Mouse (Mus musculus) brown adipose tissue, adult 24 weeks (tissue): ENCODE measurements around the gene Ryr2. TPM values are rescaled to one million over a fixed set of nuclear protein-coding genes. Genes with fewer than 3 reads are reported as not detected.
A peak's percentile ranks its signal among the peaks of the same experiment; 100 is the strongest.

ENCODE experiments used
- H3K27ac ChIP-seq: fragments of 200-500 bp; replicated peaks from 2 replicates; pipeline ENCODE4 v1.5.1; 2012; ENCODE audit warnings: low read depth, mild to moderate bottlenecking, low read length
- H3K4me1 ChIP-seq: fragments of 200-500 bp; 2 replicates; pipeline ENCODE4 v1.6.1; 2012; ENCODE audit warnings: low read length, mixed read lengths; ENCODE audit not compliant: control insufficient read depth, insufficient read depth, insufficient read length
- H3K4me3 ChIP-seq: fragments of 200-500 bp; 2 replicates; pipeline ENCODE4 v1.5.1; 2012; ENCODE audit warnings: low read depth, mild to moderate bottlenecking, low read length, moderate library complexity; ENCODE audit not compliant: insufficient read depth
- polyA plus RNA-seq: library from polyadenylated mRNA; stranded (reverse); fragments of >200 nt; gene quantifications from 2 replicates; pipeline ENCODE4 v1.2.4, GENCODE M21; 2012; ENCODE audit not compliant: missing spikeins, insufficient read depth, insufficient read length

The Ryr2 gene
- polyA plus RNA-seq, 1 experiment: 2.0 TPM

GRCm38 (mm10) chr13:12105231-12105829 is 1.4 kb downstream of the Ryr2 start:
- peak overlapping the region; percentile 55 for H3K4me3 ChIP-seq
- no peak overlapping the region for H3K27ac ChIP-seq
- no peaks in the 10 kb centered on the region for H3K4me1 ChIP-seq

GRCm38 (mm10) chr13:12104318-12104717 is 2.4 kb downstream of the Ryr2 start:
- H3K4me3 ChIP-seq: no peak overlapping the region
- H3K27ac ChIP-seq: no peak overlapping the region
- H3K4me1 ChIP-seq: no peaks in the 10 kb centered on the region

- Histone ChIP-seq H3K4me3 (no peak overlapping the region), H3K4me1 (no peaks in the 10 kb centered on the region), H3K27ac (no peak overlapping the region)
Observed at GRCm38 (mm10) chr13:12103017-12103416, 3.7 kb downstream of the Ryr2 start.

GRCm38 (mm10) chr13:12099446-12099845 is 7.3 kb downstream of the Ryr2 start:
- Histone ChIP-seq H3K27ac (no peak overlapping the region), H3K4me3 (no peak overlapping the region), H3K4me1 (no peaks in the 10 kb centered on the region)

- no peaks in the 10 kb centered on the region for H3K4me1 ChIP-seq
Observed at GRCm38 (mm10) chr13:12098981-12099380, 7.8 kb downstream of the Ryr2 start.

GRCm38 (mm10) chr13:12096382-12096932 is 10.3 kb downstream of the Ryr2 start:
- H3K4me1 ChIP-seq: no peaks in the 10 kb centered on the region
- H3K4me3 ChIP-seq: no peak overlapping the region
- no peak overlapping the region for H3K27ac ChIP-seq

More at GRCm38 (mm10) chr13:12098981-12099380, 7.8 kb downstream of the Ryr2 start:
- Histone ChIP-seq H3K4me3 (no peak overlapping the region), H3K27ac (no peak overlapping the region)

- H3K4me1 ChIP-seq: no peaks in the 10 kb centered on the region
- H3K4me3 ChIP-seq: no peak overlapping the region
- H3K27ac ChIP-seq: no peak overlapping the region
Observed at GRCm38 (mm10) chr13:12094569-12094968, 12.2 kb downstream of the Ryr2 start.

GRCm38 (mm10) chr13:12093146-12093545 is 13.6 kb downstream of the Ryr2 start:
- Histone ChIP-seq H3K27ac (no peak overlapping the region), H3K4me3 (no peak overlapping the region), H3K4me1 (no peaks in the 10 kb centered on the region)

GRCm38 (mm10) chr13:12092379-12093107 is 14.2 kb downstream of the Ryr2 start:
- H3K4me3 ChIP-seq: no peak overlapping the region
- H3K4me1 ChIP-seq: no peaks in the 10 kb centered on the region
- no peak overlapping the region for H3K27ac ChIP-seq

GRCm38 (mm10) chr13:12084112-12084475 is 22.7 kb downstream of the Ryr2 start:
- Histone ChIP-seq H3K4me1 (no peaks in the 10 kb centered on the region), H3K4me3 (no peak overlapping the region), H3K27ac (no peak overlapping the region)

GRCm38 (mm10) chr13:12083443-12084111 is 23.2 kb downstream of the Ryr2 start:
- Histone ChIP-seq H3K27ac (no peak overlapping the region), H3K4me3 (no peak overlapping the region), H3K4me1 (no peaks in the 10 kb centered on the region)

GRCm38 (mm10) chr13:12080590-12080989 is 26.2 kb downstream of the Ryr2 start:
- H3K27ac ChIP-seq: no peak overlapping the region
- no peaks in the 10 kb centered on the region for H3K4me1 ChIP-seq
- no peak overlapping the region for H3K4me3 ChIP-seq

GRCm38 (mm10) chr13:12079536-12079935 is 27.2 kb downstream of the Ryr2 start:
- Histone ChIP-seq H3K27ac (no peak overlapping the region), H3K4me1 (no peaks in the 10 kb centered on the region), H3K4me3 (no peak overlapping the region)

- no peak overlapping the region for H3K27ac ChIP-seq
- H3K4me1 ChIP-seq: peaks cover 3% of the 10 kb centered on the region; the same call in 1 of the 2 replicates
- no peak overlapping the region for H3K4me3 ChIP-seq
Observed at GRCm38 (mm10) chr13:12074897-12075296, 31.8 kb downstream of the Ryr2 start.

- H3K4me1 ChIP-seq: peaks cover 3% of the 10 kb centered on the region; the same call in 1 of the 2 replicates
Observed at GRCm38 (mm10) chr13:12072571-12072970, 34.2 kb downstream of the Ryr2 start.

More at GRCm38 (mm10) chr13:12072571-12072970, 34.2 kb downstream of the Ryr2 start:
- Histone ChIP-seq H3K4me3 (no peak overlapping the region), H3K27ac (peak overlapping the region; percentile 90)
